Mouse (Mus musculus) cortical plate, adult 2 months (tissue): ENCODE data around the gene Olfr1102.

Source experiments
- CTCF ChIP-seq: fragments of 200-500 bp; IDR thresholded peaks from 2 replicates; pipeline ENCODE4 v1.5.1; 2011; ENCODE audit warnings: mild to moderate bottlenecking, control low read depth, low read length; ENCODE audit not compliant: insufficient read depth; ENCODE audit errors: extremely low read depth
- POLR2A ChIP-seq: fragments of 200-500 bp; IDR thresholded peaks from 2 replicates; pipeline ENCODE4 v1.6.1; 2011; ENCODE audit warnings: mild to moderate bottlenecking, low read length, control low read depth; ENCODE audit not compliant: insufficient read depth; ENCODE audit errors: extremely low read depth

DNA sequence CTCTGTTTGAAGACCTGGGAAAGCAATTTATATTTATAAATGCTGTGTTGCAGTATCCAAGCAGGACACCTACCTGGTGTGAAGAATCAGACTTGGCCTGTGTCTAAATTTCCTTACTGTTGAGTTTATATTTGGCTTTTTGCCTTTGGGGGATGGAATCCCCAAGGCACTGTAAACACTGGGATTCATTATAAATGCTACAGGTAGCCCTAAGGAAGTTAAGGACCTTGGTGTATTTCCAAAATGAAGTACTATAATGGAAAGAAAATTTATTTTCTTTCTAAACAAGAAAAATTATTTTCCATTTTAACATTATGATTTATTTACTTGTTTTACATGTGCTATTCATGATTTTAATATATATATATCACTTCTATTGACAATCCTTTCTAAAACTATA is 38.2 kb downstream of the Olfr1102 start, which contains the start of gene Olfr1105:
- TF ChIP-seq CTCF (no peak), POLR2A (no peak)
